14 mouse cellular contexts compared by ENCODE assay signal in the genomic region with DNA sequence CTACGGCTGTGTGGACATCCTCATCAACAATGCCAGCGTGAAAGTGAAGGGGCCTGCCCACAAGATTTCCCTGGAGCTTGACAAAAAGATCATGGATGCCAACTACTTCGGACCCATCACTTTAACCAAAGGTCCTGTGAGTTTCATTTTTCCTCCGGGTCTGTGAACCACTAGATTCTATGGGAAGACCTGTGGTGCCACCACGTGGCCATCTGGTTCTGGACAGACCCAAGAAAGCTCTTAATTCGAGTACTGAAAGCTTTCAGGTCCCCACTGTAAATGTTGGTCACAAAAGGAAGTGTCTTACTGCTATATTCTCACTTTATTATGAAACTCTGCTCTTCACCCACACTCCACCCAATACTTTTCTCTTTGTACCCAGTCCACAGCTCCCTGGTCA. TPM values are rescaled to one million over a fixed set of nuclear protein-coding genes. Genes with fewer than 3 reads are reported as not detected.
DNase-seq lines count a peak whose midpoint lies in the region; ATAC-seq lines count a peak whose summit lies in the region.
"Had no signal": no experiment of that assay in that cellular context is flagged by ENCODE, and none has a peak within 500 bp of the region (broad histone marks: within the 10 kb centered on the region; RNA-seq: fewer than 3 reads in every experiment).

No protein-coding gene starts in this region.

- H3K9me3 ChIP-seq in kidney, embryonic 14.5 days (ENCODE audit: control insufficient read depth, low read length): no peaks in the 10 kb centered on the region
- no peaks in the 10 kb centered on the region for H3K9me3 ChIP-seq in forebrain, embryonic 14.5 days (replicated peaks; ENCODE audit: control insufficient read depth, low read length)
- H3K9me3 ChIP-seq: kidney, embryonic 15.5 days; limb, embryonic 13.5 days had no signal

- WGBS in kidney, embryonic 14.5 days: 79% methylated on average over 6 of the region's 6 CpGs
- 85% methylated on average over 6 of the region's 6 CpGs for WGBS in forebrain, embryonic 14.5 days

- H3K9ac ChIP-seq in kidney, embryonic 14.5 days (ENCODE audit: low read depth, low read length): no peak overlapping the region
- no peak overlapping the region for H3K9ac ChIP-seq in forebrain, embryonic 14.5 days (ENCODE audit: low read length)
- H3K9ac ChIP-seq: kidney, embryonic 15.5 days; limb, embryonic 13.5 days had no signal

- H3K4me3 ChIP-seq in kidney, embryonic 14.5 days (ENCODE audit: low read length): no peak overlapping the region
- H3K4me3 ChIP-seq in forebrain, embryonic 14.5 days (ENCODE audit: low read depth, low read length): no peak overlapping the region
- H3K4me3 ChIP-seq: kidney, embryonic 15.5 days; limb, embryonic 13.5 days; myocyte had no signal

- peak; percentile 69 to 73 for DNase-seq in cerebellum, postnatal 10 days
- no peak for DNase-seq in cerebellum, adult 11 months
- DNase-seq in kidney, postnatal 10 days: peak; percentile 52
- peak; percentile 26 to 44 for DNase-seq in right cerebral cortex, adult 2 months (ENCODE audit: low spot score in 2 of 2)
- no peak for DNase-seq in right cerebral cortex, postnatal 36 days (ENCODE audit: low spot score in 2 of 2)
- no peak for DNase-seq in forebrain, embryonic 14.5 days (ENCODE audit: low spot score)
- DNase-seq: thymus, postnatal 4 days had no signal

- H3K27ac ChIP-seq in kidney, embryonic 14.5 days (ENCODE audit: low read depth, low read length): no peak overlapping the region
- no peak overlapping the region for H3K27ac ChIP-seq in forebrain, embryonic 14.5 days (ENCODE audit: low read depth, low read length)
- H3K27ac ChIP-seq: kidney, embryonic 15.5 days; limb, embryonic 13.5 days had no signal

- H3K4me1 ChIP-seq in kidney, embryonic 14.5 days (ENCODE audit: control insufficient read depth, insufficient read depth, low read length): no peaks in the 10 kb centered on the region
- H3K4me1 ChIP-seq in forebrain, embryonic 14.5 days (ENCODE audit: control insufficient read depth, insufficient read depth, low read length): no peaks in the 10 kb centered on the region
- H3K4me1 ChIP-seq: kidney, embryonic 15.5 days; limb, embryonic 13.5 days had no signal

- H3K36me3 ChIP-seq in kidney, embryonic 14.5 days (ENCODE audit: control insufficient read depth, insufficient read depth, low read length): no peaks in the 10 kb centered on the region
- H3K36me3 ChIP-seq in forebrain, embryonic 14.5 days (ENCODE audit: control insufficient read depth, insufficient read depth, low read length): no peaks in the 10 kb centered on the region
- H3K36me3 ChIP-seq: kidney, embryonic 15.5 days; limb, embryonic 13.5 days had no signal

- ATAC-seq in kidney, embryonic 14.5 days (ENCODE audit: low FRiP score, low TSS enrichment): no peak
- ATAC-seq in megakaryocyte progenitor cell, adult 5-6 weeks (replicated peaks; ENCODE audit: poor library complexity): no peak
- no peak for ATAC-seq in forebrain, embryonic 14.5 days

- no peaks in the 10 kb centered on the region for H3K27me3 ChIP-seq in kidney, embryonic 14.5 days (ENCODE audit: control insufficient read depth, insufficient read depth, low read length)
- no peaks in the 10 kb centered on the region for H3K27me3 ChIP-seq in forebrain, embryonic 14.5 days (replicated peaks; ENCODE audit: control insufficient read depth, insufficient read depth, low read length)
- H3K27me3 ChIP-seq: kidney, embryonic 15.5 days; limb, embryonic 13.5 days had no signal

- no peak overlapping the region for H3K4me2 ChIP-seq in kidney, embryonic 14.5 days (replicated peaks; ENCODE audit: low read depth, low read length)
- no peak overlapping the region for H3K4me2 ChIP-seq in forebrain, embryonic 14.5 days (ENCODE audit: low read length)
- H3K4me2 ChIP-seq: kidney, embryonic 15.5 days; limb, embryonic 13.5 days had no signal

RNA-seq across cellular contexts. Expression of a gene that starts 13.5 kb away (rescaled TPM):
- polyA plus RNA-seq in kidney, embryonic 14.5 days (2014; fragmentation: Nextera tagmentation; extraction: Ambion mirVana): not detected in 2 replicates
- 0.66 TPM in 1 of 2 replicates, not detected in the other for total RNA-seq in megakaryocyte progenitor cell, adult 5-6 weeks (2015)
- not detected in 2 replicates for total RNA-seq in megakaryocyte progenitor cell, adult 5-6 weeks (2017)
- polyA plus RNA-seq in forebrain, embryonic 14.5 days (2014; fragmentation: Nextera tagmentation; extraction: Ambion mirVana): not detected in 2 replicates
- total RNA-seq: common myeloid progenitor, adult 5-6 weeks had no signal

RNA-seq across cellular contexts. Expression of a gene that starts 37.1 kb away (rescaled TPM):
- polyA plus RNA-seq in kidney, embryonic 14.5 days (2014; fragmentation: Nextera tagmentation; extraction: Ambion mirVana): not detected in 2 replicates
- total RNA-seq in megakaryocyte progenitor cell, adult 5-6 weeks (2015): not detected in 2 replicates
- total RNA-seq in megakaryocyte progenitor cell, adult 5-6 weeks (2017): not detected in 2 replicates
- not detected in 2 replicates for polyA plus RNA-seq in forebrain, embryonic 14.5 days (2014; fragmentation: Nextera tagmentation; extraction: Ambion mirVana)
- total RNA-seq: common myeloid progenitor, adult 5-6 weeks; heart, postnatal 10 days had no signal
- polyA plus RNA-seq: kidney, embryonic 15.5 days; limb, embryonic 13.5 days; myocyte had no signal

RNA-seq across cellular contexts. Expression of a gene that starts 40.6 kb away (rescaled TPM):
- polyA plus RNA-seq in kidney, embryonic 14.5 days (2014; fragmentation: Nextera tagmentation; extraction: Ambion mirVana): not detected in 2 replicates
- total RNA-seq in megakaryocyte progenitor cell, adult 5-6 weeks (2015): not detected in 2 replicates
- total RNA-seq in megakaryocyte progenitor cell, adult 5-6 weeks (2017): not detected in 2 replicates
- polyA plus RNA-seq in forebrain, embryonic 14.5 days (2014; fragmentation: Nextera tagmentation; extraction: Ambion mirVana): 0.04 and 0.05 TPM in 2 replicates
- total RNA-seq: common myeloid progenitor, adult 5-6 weeks; heart, postnatal 10 days had no signal
- polyA plus RNA-seq: myocyte had no signal

Comparison
In these comparisons a context has a peak if more than half of its experiments do, and no peak if none do; other contexts are left out.
1. DNase-seq: peak in cerebellum, postnatal 10 days (2 of 2), kidney, postnatal 10 days (single experiment) and right cerebral cortex, adult 2 months (2 of 2); none in cerebellum, adult 11 months (single experiment), right cerebral cortex, postnatal 36 days (0 of 2) and forebrain, embryonic 14.5 days (single experiment).